Mouse (Mus musculus) kidney, adult 2 months (tissue): ENCODE data around the gene Kdelr1. TPM values are rescaled to one million over a fixed set of nuclear protein-coding genes. Genes with fewer than 3 reads are reported as not detected.
"Not testable (repeated sequence)": the region's sequence is repeated elsewhere in the genome, so short reads cannot be mapped to it uniquely, and the experiment has no call there.

Experiments used
- DNase-seq: peaks from one replicate; pipeline ENCODE4 v3.0.0; 2021
- H3K27ac ChIP-seq: fragments of 200-500 bp; 2 replicates; pipeline ENCODE4 v1.5.1; 2012; ENCODE audit warnings: low read depth, low read length, control low read depth, inconsistent platforms; ENCODE audit not compliant: insufficient read depth
- H3K27me3 ChIP-seq: fragments of 200-500 bp; replicated peaks from 2 replicates; pipeline ENCODE4 v1.6.1; 2012; ENCODE audit warnings: mild to moderate bottlenecking, moderate library complexity, low read length, inconsistent platforms; ENCODE audit not compliant: control insufficient read depth, insufficient read depth
- H3K36me3 ChIP-seq: fragments of 200-500 bp; 2 replicates; pipeline ENCODE4 v1.6.1; 2012; ENCODE audit warnings: mild to moderate bottlenecking, moderate library complexity, low read length, inconsistent platforms; ENCODE audit not compliant: control insufficient read depth, insufficient read depth
- H3K4me1 ChIP-seq: fragments of 200-500 bp; 2 replicates; pipeline ENCODE4 v1.6.1; 2011; ENCODE audit warnings: low read length; ENCODE audit not compliant: control insufficient read depth, insufficient read depth
- H3K4me3 ChIP-seq: fragments of 200-500 bp; 2 replicates; pipeline ENCODE4 v1.5.1; 2011; ENCODE audit warnings: mild to moderate bottlenecking, low read depth, low read length, control low read depth; ENCODE audit not compliant: insufficient read depth
- CTCF ChIP-seq: fragments of 200-500 bp; conservative IDR thresholded peaks from 2 replicates; pipeline ENCODE4 v1.5.1; 2011; ENCODE audit warnings: low read depth, mild to moderate bottlenecking, control low read depth, low read length, moderate library complexity, mixed read lengths; ENCODE audit not compliant: insufficient read depth, insufficient read length
- POLR2A ChIP-seq: fragments of 200-500 bp; IDR thresholded peaks from one replicate; pipeline ENCODE4 v1.6.1; 2011; ENCODE audit warnings: low read depth, low read length, control low read depth
- WGBS: fragments of 180-500 bp; shearing (Covaris S2); methylation state at CpG from one replicate; pipeline ENCODE4 v1.1.7; 2018; 5-methylcytosine and 5-hydroxymethylcytosine counted together
- polyA plus RNA-seq: library from polyadenylated mRNA; depleted of rRNA; stranded (reverse); fragments of >200 nt; gene quantifications from 2 replicates; pipeline ENCODE4 v1.2.3, GENCODE M21; 2012

The Kdelr1 gene
- polyA plus RNA-seq, 1 experiment = 331 TPM

DNA sequence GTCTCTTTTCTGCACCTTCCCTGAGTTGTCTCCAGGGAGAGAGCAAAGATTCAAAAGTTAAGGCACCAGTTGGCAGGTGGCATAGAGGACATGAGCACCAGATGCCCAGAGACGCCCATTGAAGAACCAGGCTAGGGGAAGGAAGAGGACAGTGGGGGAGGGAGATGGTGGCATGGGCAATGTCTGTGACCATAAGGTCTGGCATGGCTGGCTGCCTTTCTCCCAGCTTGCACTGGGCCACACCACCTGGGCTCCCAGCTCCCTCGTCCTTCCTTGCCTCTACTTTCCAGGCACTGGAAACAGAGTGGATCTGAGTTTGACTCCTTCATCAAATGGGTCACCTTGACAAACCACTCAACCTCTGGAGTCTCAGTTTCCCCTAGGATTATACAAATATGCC, 20.1 kb downstream of the Kdelr1 start:
- no peaks in the 10 kb centered on the region for H3K4me1 ChIP-seq
- H3K27ac ChIP-seq = no peak overlapping the region
- H3K36me3 ChIP-seq = no peaks in the 10 kb centered on the region
- H3K27me3 ChIP-seq = no peaks in the 10 kb centered on the region
- TF ChIP-seq POLR2A = no peak
- TF ChIP-seq CTCF = no peak
- no peak for DNase-seq
- 83% methylated on average over 2 of the region's 2 CpGs for WGBS
- H3K4me3 ChIP-seq = no peak overlapping the region

DNA sequence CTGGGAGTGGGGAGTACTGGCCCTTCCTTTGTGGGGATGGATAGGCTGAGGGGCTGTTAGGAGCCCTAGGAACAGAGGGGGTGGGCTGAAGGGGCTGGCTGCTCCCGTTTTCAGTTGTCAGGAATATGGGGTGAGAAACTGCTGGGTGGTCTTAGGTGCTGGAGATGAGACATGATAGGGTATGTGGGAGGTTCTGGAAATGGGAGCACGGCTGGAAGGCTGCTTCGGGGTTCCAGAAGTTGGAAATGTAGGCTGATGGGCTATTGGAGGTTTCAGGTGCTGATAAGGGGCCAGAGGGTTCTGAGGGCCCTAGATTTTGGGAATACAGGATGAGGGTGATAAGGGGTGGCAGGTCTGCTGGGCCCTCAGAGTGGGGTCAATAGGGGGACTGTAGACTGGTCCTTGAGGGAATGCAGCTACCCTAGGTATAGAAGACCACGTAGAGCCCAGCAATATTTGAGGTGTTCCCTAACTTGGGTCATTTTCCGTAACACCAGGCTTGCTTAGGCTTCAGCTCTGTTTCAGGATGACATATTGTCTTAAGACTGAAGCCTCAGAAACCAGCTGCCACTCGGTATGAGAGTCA, 23.5 kb downstream of the Kdelr1 start:
- no peaks in the 10 kb centered on the region for H3K36me3 ChIP-seq
- no peak overlapping the region for H3K27ac ChIP-seq
- no peaks in the 10 kb centered on the region; the same call in 1 of the 2 replicates for H3K4me1 ChIP-seq
- whole genome bisulfite sequencing = 70% methylated on average over 6 of the region's 6 CpGs
- TF ChIP-seq CTCF = no peak
- no peak for TF ChIP-seq POLR2A
- H3K4me3 ChIP-seq = no peak overlapping the region
- no peak for DNase-seq
- H3K27me3 ChIP-seq = no peaks in the 10 kb centered on the region

DNA sequence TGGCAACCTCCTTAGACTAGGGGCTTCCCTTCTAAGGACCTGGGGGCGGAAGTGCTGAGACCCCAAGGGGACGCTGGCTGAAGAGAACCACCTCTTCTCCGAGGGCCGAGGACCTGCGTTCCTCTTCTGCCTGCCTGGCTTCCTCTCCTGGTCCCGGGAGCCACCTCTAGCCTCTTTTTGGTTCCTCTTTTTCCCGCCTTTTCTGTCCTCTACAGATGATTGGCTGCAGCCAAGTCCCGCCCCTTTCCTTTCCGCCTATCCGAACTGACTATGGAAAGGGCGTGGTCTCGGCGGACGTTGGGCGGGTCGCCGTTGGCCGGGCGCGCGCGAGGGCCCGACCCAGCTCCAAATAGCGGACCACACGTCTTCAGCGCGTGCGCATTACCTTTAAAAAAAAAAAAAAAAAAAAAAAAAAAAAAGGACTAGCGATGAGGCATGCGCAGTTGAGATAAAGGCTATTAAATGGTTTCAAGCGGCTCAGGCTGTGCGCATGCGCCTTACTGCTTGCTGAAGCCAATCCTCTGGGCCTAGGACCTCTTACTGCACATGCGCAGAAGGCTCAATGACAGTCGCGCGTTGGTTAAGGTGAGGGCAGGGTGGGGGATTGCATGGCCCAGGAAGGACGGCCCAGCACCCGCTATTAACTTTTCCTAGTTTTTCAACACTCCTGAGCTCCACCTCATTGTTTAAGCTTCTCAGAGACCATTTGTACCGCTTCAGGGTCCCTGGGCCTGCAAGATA, 24.1 kb downstream of the Kdelr1 start, which contains the start of the genes Syngr4 and Tmem143:
TSS of gene Syngr4 (minus strand) at position 198 of the 741 bp plus-strand sequence.
TSS of gene Tmem143 (plus strand) at position 425 of the 741 bp plus-strand sequence.
- no peaks in the 10 kb centered on the region for H3K27me3 ChIP-seq
- H3K4me1 ChIP-seq = no peaks in the 10 kb centered on the region; the same call in 1 of the 2 replicates
- peak within 1 kb of the TSS; percentile 52 for H3K4me3 ChIP-seq
- TF ChIP-seq POLR2A (peak; percentile 84), CTCF (no peak)
- H3K27ac ChIP-seq = peak within 1 kb of the TSS; percentile 93
- WGBS = under 1% methylated on average over 40 of the region's 40 CpGs
- DNase-seq = peak; percentile 99
- no peaks in the 10 kb centered on the region for H3K36me3 ChIP-seq

DNA sequence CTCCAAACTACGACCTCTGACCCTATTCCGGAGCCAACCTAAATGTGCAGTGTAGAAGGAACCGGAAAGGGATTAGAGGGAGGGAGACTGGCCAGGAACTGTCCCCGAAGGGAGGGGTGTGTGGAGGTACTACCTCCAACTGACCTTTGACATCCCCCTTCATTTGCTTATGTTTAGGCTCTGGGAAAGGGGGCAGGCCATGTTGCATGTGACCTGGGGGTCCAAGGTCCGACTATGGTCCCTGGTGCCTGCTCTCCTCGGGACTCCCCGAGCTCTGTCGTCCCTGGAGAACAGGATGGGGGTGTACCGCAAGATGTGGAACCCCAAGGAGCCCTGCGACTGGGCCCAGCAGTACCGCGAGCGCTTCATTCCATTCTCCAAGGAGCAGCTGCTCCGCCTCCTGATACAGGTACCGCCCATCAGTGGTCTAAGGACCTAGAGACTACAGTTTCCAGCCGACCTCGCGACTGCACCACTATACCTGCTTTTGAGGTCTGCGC, 24.7 kb downstream of the Kdelr1 start:
- TF ChIP-seq POLR2A (no peak), CTCF (no peak)
- H3K27me3 ChIP-seq = no peaks in the 10 kb centered on the region
- WGBS = 1% methylated on average over 19 of the region's 19 CpGs
- H3K4me1 ChIP-seq = no peaks in the 10 kb centered on the region; the same call in 1 of the 2 replicates
- peak overlapping the region; percentile 52 for H3K4me3 ChIP-seq
- H3K36me3 ChIP-seq = no peaks in the 10 kb centered on the region
- H3K27ac ChIP-seq = peak overlapping the region; percentile 93
- DNase-seq = peak; percentile 90

DNA sequence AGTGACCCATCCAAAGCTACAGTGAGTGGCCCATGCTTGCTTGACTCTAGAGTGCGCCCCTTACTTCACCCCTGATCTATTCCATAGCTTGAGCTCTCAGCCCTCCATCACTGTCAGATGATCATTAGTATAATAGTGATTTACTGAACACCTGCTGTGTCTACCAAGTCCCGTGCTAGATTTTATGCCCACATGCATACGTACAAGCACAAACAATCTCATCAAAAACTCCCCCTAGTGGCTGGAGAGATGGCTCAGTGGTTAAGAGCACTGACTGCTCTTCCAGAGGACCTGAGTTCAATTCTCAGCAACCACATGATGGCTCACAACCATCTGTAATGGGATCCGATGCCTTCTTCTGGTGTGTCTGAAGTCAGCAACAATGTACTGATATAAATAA, 25.6 kb downstream of the Kdelr1 start:
- H3K27me3 ChIP-seq, H3K4me3 ChIP-seq, H3K27ac ChIP-seq, H3K36me3 ChIP-seq, H3K4me1 ChIP-seq: not testable (repeated sequence)
- WGBS = 45% methylated on average over 4 of the region's 4 CpGs
- DNase-seq = peak; percentile 48

DNA sequence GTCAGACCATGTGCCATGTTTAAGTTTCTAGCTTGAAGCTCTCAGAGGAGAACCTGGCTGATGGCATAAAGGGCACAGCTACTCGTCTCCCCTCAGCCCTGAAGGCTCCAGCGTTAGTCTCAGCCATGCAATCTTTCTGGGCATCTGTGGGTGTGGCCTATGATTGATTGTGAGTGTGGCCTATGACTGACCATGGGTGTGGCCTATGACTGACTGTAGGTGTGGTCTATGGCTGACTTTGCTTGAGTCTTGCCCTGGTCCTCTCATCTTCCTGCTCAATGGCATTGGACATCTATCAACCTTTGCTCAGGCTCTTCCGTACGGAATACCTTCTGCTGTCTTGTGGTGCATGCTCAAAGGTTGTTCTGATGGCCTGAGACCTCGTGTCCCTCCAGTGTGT, 29.0 kb downstream of the Kdelr1 start:
- DNase-seq = peak; percentile 63
- Histone ChIP-seq H3K4me3 (no peak overlapping the region), H3K4me1 (no peaks in the 10 kb centered on the region; the same call in 1 of the 2 replicates), H3K36me3 (no peaks in the 10 kb centered on the region), H3K27ac (no peak overlapping the region), H3K27me3 (no peaks in the 10 kb centered on the region)
- TF ChIP-seq CTCF (no peak), POLR2A (no peak)
- 43% methylated on average over 5 of the region's 5 CpGs for WGBS

DNA sequence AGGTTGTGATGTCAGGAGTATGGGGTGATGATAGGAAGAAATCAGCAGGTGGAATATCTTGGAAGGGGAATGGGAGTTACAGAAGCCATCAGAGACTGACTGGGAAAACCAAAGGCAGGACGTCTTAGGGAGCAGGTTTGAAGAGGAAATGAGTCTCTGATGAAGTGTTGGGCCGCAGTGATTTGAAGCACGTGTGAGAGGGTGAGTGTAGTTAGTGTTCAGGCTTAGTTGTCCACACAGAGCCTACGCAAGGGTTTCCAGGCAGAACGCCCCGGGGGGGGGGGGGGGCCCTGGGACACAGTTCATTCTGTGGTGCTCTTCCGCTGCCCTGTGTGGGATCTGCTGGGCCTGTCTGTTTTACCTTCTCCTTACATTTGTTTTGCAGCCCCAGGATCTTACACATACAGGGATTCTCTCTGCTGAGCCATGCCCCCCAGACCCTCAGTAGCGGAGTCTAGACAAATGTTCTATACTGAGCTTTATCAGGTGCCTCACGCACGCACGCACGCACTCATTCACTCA, 30.0 kb downstream of the Kdelr1 start:
- 67% methylated on average over 12 of the region's 12 CpGs for WGBS
- DNase-seq = no peak
- no peaks in the 10 kb centered on the region for H3K36me3 ChIP-seq
- no peaks in the 10 kb centered on the region; the same call in 1 of the 2 replicates for H3K4me1 ChIP-seq
- H3K4me3 ChIP-seq = no peak overlapping the region
- TF ChIP-seq POLR2A = no peak
- TF ChIP-seq CTCF = no peak
- H3K27me3 ChIP-seq = no peaks in the 10 kb centered on the region
- H3K27ac ChIP-seq = no peak overlapping the region
